Mouse (Mus musculus): ENCODE data around the gene Ptgds. TPM values are rescaled to one million over a fixed set of nuclear protein-coding genes. Genes with fewer than 3 reads are reported as not detected.

Ptgds gene
- 1.2 and 2.2 TPM in 2 replicates for polyA plus RNA-seq (2015; fragmentation: Nextera tagmentation; extraction: Ambion mirVana)

DNA sequence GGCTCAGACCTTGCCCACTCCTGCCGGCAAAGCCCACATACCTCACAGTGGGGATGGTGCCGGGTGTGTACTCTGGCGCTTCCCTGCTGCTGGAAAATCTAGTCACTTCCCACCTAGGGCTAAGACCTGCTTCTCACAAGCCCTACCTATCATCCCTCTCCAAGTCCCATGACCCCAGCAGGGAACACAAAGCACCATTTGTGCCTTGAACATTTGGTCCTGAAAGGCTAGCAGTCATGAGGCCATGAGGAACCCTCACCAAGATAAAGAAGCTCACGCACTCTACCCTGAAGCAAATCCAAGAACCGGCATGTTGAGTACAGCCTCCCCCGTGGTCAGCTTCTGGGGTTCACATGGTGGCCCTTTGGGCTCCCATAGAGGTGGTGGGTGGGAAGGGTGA is at the start of gene Ptgds:
Gene Ptgds, minus strand, starts transcription at position 78 of the 400 bp plus-strand sequence.
- no peak within 1 kb of the TSS for H3K9ac ChIP-seq (ENCODE audit: low read depth, low read length)
- H3K4me3 ChIP-seq (ENCODE audit: low read depth, low read length), result no peak within 1 kb of the TSS
- no peaks in the 10 kb centered on the region for H3K36me3 ChIP-seq (ENCODE audit: control insufficient read depth, insufficient read depth)
- H3K27me3 ChIP-seq (replicated peaks; ENCODE audit: control insufficient read depth, insufficient read depth, low read length), result no peaks in the 10 kb centered on the region
- no peaks in the 10 kb centered on the region for H3K9me3 ChIP-seq (ENCODE audit: control insufficient read depth)
- no peak within 1 kb of the TSS for H3K27ac ChIP-seq (ENCODE audit: low read depth, low read length)
- WGBS, result 63% methylated on average over 6 of the region's 6 CpGs
- H3K4me1 ChIP-seq (replicated peaks; ENCODE audit: control insufficient read depth, insufficient read depth, low read length), result 0 out of 2 replicates have a peak, but pooled peaks cover 3% of the 10 kb centered on the region
- TF ChIP-seq CTCF (IDR thresholded peaks at IDR 0.05; ENCODE audit: low read depth), result no peak
- H3K4me2 ChIP-seq (replicated peaks; ENCODE audit: low read depth), result no peak within 1 kb of the TSS
- no peak for ATAC-seq

DNA sequence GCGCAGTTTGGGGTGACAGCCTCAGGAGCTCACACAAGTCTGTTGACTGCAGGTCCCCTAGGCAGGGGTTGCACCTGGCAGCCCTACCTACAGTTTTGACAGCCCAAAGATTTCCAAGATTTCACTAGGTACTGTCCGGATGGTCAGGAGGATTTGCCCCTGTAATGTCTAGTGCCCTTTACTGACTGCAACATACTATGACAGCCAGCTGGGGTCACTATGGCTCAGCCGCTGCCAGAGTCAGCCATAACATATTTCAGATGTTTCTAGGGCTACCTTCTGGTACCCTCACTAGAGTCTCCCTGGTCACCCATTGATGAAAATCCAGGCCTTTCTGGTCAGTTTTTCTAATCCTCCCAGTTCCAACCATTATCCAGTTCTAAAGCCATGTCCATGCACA is 40.1 kb upstream of the Ptgds start:
- no peak for ATAC-seq
- no peaks in the 10 kb centered on the region for H3K27me3 ChIP-seq (replicated peaks; ENCODE audit: control insufficient read depth, insufficient read depth, low read length)
- 75% methylated on average over 3 of the region's 3 CpGs for WGBS
- no peaks in the 10 kb centered on the region for H3K9me3 ChIP-seq (ENCODE audit: control insufficient read depth)
- no peak overlapping the region for H3K4me2 ChIP-seq (replicated peaks; ENCODE audit: low read depth)
- H3K36me3 ChIP-seq (ENCODE audit: control insufficient read depth, insufficient read depth), result peaks cover 10% of the 10 kb centered on the region
- H3K9ac ChIP-seq (ENCODE audit: low read depth, low read length), result no peak overlapping the region
- no peak overlapping the region for H3K4me3 ChIP-seq (ENCODE audit: low read depth, low read length)
- no peaks in the 10 kb centered on the region for H3K4me1 ChIP-seq (replicated peaks; ENCODE audit: control insufficient read depth, insufficient read depth, low read length)
- H3K27ac ChIP-seq (ENCODE audit: low read depth, low read length), result no peak overlapping the region
- TF ChIP-seq CTCF (IDR thresholded peaks at IDR 0.05; ENCODE audit: low read depth), result peak; percentile 62

- no peak for ATAC-seq
- WGBS, result 48% methylated on average over 5 of the region's 5 CpGs
- peak; percentile 64 for TF ChIP-seq CTCF (IDR thresholded peaks at IDR 0.05; ENCODE audit: low read depth)
These were observed 37.1 kb upstream of the Ptgds start for GRCm38 (mm10) chr2:25506964-25507363.

DNA sequence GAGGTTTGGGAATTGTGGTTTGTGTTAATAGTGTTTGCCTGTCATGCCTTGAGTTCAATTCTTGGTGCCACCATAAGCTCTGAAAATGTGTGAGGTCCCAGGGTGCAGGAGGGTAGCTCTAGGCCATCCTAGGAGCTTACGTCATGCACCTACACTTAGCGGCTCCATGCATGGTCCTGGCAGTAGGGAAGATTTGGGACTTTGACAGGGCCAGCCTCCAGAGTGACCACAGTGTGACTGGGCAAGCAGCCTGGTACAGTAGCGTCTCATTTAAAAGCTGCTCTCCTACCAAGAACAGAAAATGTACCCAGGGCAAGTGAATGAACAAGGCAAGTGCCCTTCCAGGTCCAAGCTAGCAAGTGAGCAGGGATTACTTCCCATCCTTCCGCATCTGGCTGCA is 36.0 kb upstream of the Ptgds start:
- Histone ChIP-seq H3K36me3 (ENCODE audit: control insufficient read depth, insufficient read depth) (peaks cover 27% of the 10 kb centered on the region), H3K4me1 (replicated peaks; ENCODE audit: control insufficient read depth, insufficient read depth, low read length) (peaks cover 9% of the 10 kb centered on the region; the same call in 1 of the 2 replicates), H3K4me3 (ENCODE audit: low read depth, low read length) (no peak overlapping the region), H3K9me3 (ENCODE audit: control insufficient read depth) (no peaks in the 10 kb centered on the region), H3K4me2 (replicated peaks; ENCODE audit: low read depth) (no peak overlapping the region), H3K9ac (ENCODE audit: low read depth, low read length) (no peak overlapping the region), H3K27me3 (replicated peaks; ENCODE audit: control insufficient read depth, insufficient read depth, low read length) (no peaks in the 10 kb centered on the region), H3K27ac (ENCODE audit: low read depth, low read length) (no peak overlapping the region)
- TF ChIP-seq CTCF (IDR thresholded peaks at IDR 0.05; ENCODE audit: low read depth), result no peak
- WGBS, result 98% methylated on average over 4 of the region's 4 CpGs
- ATAC-seq, result no peak

More at GRCm38 (mm10) chr2:25506964-25507363, 37.1 kb upstream of the Ptgds start:
- Histone ChIP-seq H3K4me3 (ENCODE audit: low read depth, low read length) (no peak overlapping the region), H3K4me2 (replicated peaks; ENCODE audit: low read depth) (no peak overlapping the region), H3K27me3 (replicated peaks; ENCODE audit: control insufficient read depth, insufficient read depth, low read length) (no peaks in the 10 kb centered on the region), H3K27ac (ENCODE audit: low read depth, low read length) (no peak overlapping the region), H3K36me3 (ENCODE audit: control insufficient read depth, insufficient read depth) (peaks cover 27% of the 10 kb centered on the region), H3K4me1 (replicated peaks; ENCODE audit: control insufficient read depth, insufficient read depth, low read length) (0 out of 2 replicates have a peak, but pooled peaks cover 3% of the 10 kb centered on the region), H3K9ac (ENCODE audit: low read depth, low read length) (no peak overlapping the region), H3K9me3 (ENCODE audit: control insufficient read depth) (no peaks in the 10 kb centered on the region)

DNA sequence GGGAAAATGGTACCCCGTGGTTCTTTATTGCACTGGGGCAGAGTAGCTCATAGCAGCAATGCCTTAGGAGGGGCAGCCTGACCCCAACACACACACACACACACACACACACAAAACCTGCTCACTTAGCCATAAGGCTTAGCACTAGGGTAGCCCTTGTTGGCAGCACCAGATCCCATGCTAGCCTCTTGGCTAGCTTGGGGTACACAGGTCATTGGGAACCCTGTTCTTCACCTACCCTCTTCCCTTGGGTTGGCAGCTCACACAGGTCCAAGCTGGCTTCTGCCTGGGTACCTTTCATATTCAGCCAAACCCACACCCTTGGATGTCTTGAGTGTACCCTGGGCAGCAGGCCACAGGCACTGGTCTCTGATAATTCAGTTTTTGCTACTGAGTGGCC is 35.2 kb upstream of the Ptgds start:
- no peak overlapping the region for H3K4me3 ChIP-seq (ENCODE audit: low read depth, low read length)
- no peak overlapping the region for H3K27ac ChIP-seq (ENCODE audit: low read depth, low read length)
- ATAC-seq, result no peak
- WGBS, result 75% methylated on average over 1 of the region's 1 CpGs
- H3K36me3 ChIP-seq (ENCODE audit: control insufficient read depth, insufficient read depth), result peaks cover 27% of the 10 kb centered on the region
- H3K27me3 ChIP-seq (replicated peaks; ENCODE audit: control insufficient read depth, insufficient read depth, low read length), result no peaks in the 10 kb centered on the region
- no peaks in the 10 kb centered on the region for H3K9me3 ChIP-seq (ENCODE audit: control insufficient read depth)
- peaks cover 9% of the 10 kb centered on the region; the same call in 1 of the 2 replicates for H3K4me1 ChIP-seq (replicated peaks; ENCODE audit: control insufficient read depth, insufficient read depth, low read length)
- TF ChIP-seq CTCF (IDR thresholded peaks at IDR 0.05; ENCODE audit: low read depth), result no peak
- no peak overlapping the region for H3K4me2 ChIP-seq (replicated peaks; ENCODE audit: low read depth)
- H3K9ac ChIP-seq (ENCODE audit: low read depth, low read length), result no peak overlapping the region

DNA sequence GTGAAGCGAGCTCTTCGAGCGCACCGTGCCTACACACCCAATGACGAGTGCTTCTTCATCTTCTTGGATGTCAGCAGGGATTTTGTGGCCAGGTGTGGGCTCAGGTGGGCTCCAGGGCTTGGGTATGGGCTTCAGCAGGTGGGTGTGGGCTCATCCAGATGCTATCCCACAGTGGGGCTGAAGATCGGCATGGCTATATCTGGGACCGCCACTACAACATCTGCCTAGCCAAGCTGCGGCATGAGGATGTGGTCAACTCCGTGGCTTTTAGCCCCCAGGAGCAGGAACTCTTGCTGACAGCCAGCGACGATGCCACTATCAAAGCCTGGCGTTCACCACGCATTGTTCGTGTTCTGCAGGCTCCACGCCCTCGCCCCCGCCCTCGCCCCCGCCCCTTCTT is 34.7 kb upstream of the Ptgds start:
- no peak overlapping the region for H3K4me3 ChIP-seq (ENCODE audit: low read depth, low read length)
- H3K4me1 ChIP-seq (replicated peaks; ENCODE audit: control insufficient read depth, insufficient read depth, low read length), result peaks cover 9% of the 10 kb centered on the region; the same call in 1 of the 2 replicates
- no peak overlapping the region for H3K27ac ChIP-seq (ENCODE audit: low read depth, low read length)
- ATAC-seq, result no peak
- H3K27me3 ChIP-seq (replicated peaks; ENCODE audit: control insufficient read depth, insufficient read depth, low read length), result no peaks in the 10 kb centered on the region
- peaks cover 27% of the 10 kb centered on the region for H3K36me3 ChIP-seq (ENCODE audit: control insufficient read depth, insufficient read depth)
- H3K9ac ChIP-seq (ENCODE audit: low read depth, low read length), result no peak overlapping the region
- no peak overlapping the region for H3K4me2 ChIP-seq (replicated peaks; ENCODE audit: low read depth)
- TF ChIP-seq CTCF (IDR thresholded peaks at IDR 0.05; ENCODE audit: low read depth), result no peak
- no peaks in the 10 kb centered on the region for H3K9me3 ChIP-seq (ENCODE audit: control insufficient read depth)
- WGBS, result 88% methylated on average over 19 of the region's 19 CpGs

Data from intestine, postnatal 0 days (tissue).